Mouse (Mus musculus) midbrain, embryonic 15.5 days (tissue): ENCODE results near the gene Spaca5. TPM values are rescaled to one million over a fixed set of nuclear protein-coding genes. Genes with fewer than 3 reads are reported as not detected.

Experiments used
- ATAC-seq: fragments of 200-750 bp; cut with Nextera tagmentation; replicated peaks from 2 replicates; pipeline ENCODE4 v1.8.0; 2017; ENCODE audit warnings: moderate TSS enrichment
- H3K27ac ChIP-seq: fragments of 300-500 bp; sonication (generic); 2 replicates; pipeline ENCODE4 v1.5.1; 2015; ENCODE audit warnings: mild to moderate bottlenecking, inconsistent platforms
- H3K27me3 ChIP-seq: fragments of 300-500 bp; sonication (generic); replicated peaks from 2 replicates; pipeline ENCODE4 v1.6.1; 2015; ENCODE audit warnings: inconsistent platforms
- H3K36me3 ChIP-seq: fragments of 300-500 bp; sonication (generic); replicated peaks from 2 replicates; pipeline ENCODE4 v1.6.1; 2015; ENCODE audit warnings: inconsistent platforms
- H3K4me1 ChIP-seq: fragments of 300-500 bp; sonication (generic); 2 replicates; pipeline ENCODE4 v1.6.1; 2015; ENCODE audit warnings: inconsistent platforms
- H3K4me2 ChIP-seq: fragments of 300-500 bp; sonication (generic); 2 replicates; pipeline ENCODE4 v1.6.1; 2015; ENCODE audit warnings: inconsistent platforms, mild to moderate bottlenecking, moderate library complexity
- H3K4me3 ChIP-seq: fragments of 300-500 bp; sonication (generic); 2 replicates; pipeline ENCODE4 v1.5.1; 2015; ENCODE audit warnings: mild to moderate bottlenecking, inconsistent platforms
- H3K9ac ChIP-seq: fragments of 300-500 bp; sonication (generic); 2 replicates; pipeline ENCODE4 v1.6.1; 2015; ENCODE audit warnings: mild to moderate bottlenecking, inconsistent platforms
- H3K9me3 ChIP-seq: fragments of 300-500 bp; sonication (generic); 2 replicates; pipeline ENCODE4 v1.6.1; 2016; ENCODE audit warnings: inconsistent platforms
- WGBS: fragments of 180-500 bp; shearing (Covaris S2); methylation state at CpG from one replicate; pipeline ENCODE4 v1.1.7; 2015; ENCODE audit warnings: mixed read lengths; 5-methylcytosine and 5-hydroxymethylcytosine counted together
- polyA plus RNA-seq: library from polyadenylated mRNA; unstranded; fragments of >200 nt; fragmentation: Nextera tagmentation; extraction: Ambion mirVana; gene quantifications from 2 replicates; pipeline ENCODE4 v1.2.1, GENCODE M21; 2015

The Spaca5 gene
- polyA plus RNA-seq = not detected in 2 replicates

- ATAC-seq = no peak
- H3K9ac ChIP-seq = no peak within 1 kb of the TSS
- H3K4me3 ChIP-seq = no peak within 1 kb of the TSS
Measured at GRCm38 (mm10) chrX:21068106-21068505, at the start of gene Spaca5. Spaca5 (plus strand) TSS chrX:21068406.

GRCm38 (mm10) chrX:21061460-21061859 is 6.7 kb upstream of the Spaca5 start:
- H3K27ac ChIP-seq = peak overlapping the region; percentile 70
- H3K27me3 ChIP-seq = no peaks in the 10 kb centered on the region
- H3K36me3 ChIP-seq = no peaks in the 10 kb centered on the region
- H3K9me3 ChIP-seq = no peaks in the 10 kb centered on the region
- H3K4me1 ChIP-seq = no peaks in the 10 kb centered on the region
- peak overlapping the region; percentile 51 for H3K4me3 ChIP-seq
- H3K9ac ChIP-seq = peak overlapping the region; percentile 53
- ATAC-seq = no peak; the same call in none of the 2 replicates
- 37% methylated on average over 9 of the region's 9 CpGs for WGBS
- H3K4me2 ChIP-seq = peak overlapping the region; percentile 50

More at GRCm38 (mm10) chrX:21068106-21068505, at the start of gene Spaca5:
- Histone ChIP-seq H3K9me3 (no peaks in the 10 kb centered on the region), H3K36me3 (no peaks in the 10 kb centered on the region), H3K4me1 (no peaks in the 10 kb centered on the region), H3K27me3 (no peaks in the 10 kb centered on the region), H3K4me2 (no peak within 1 kb of the TSS), H3K27ac (no peak within 1 kb of the TSS)

- WGBS = 26% methylated on average over 25 of the region's 25 CpGs
- peak within 1 kb of the TSS; percentile 70 for H3K27ac ChIP-seq
- no peaks in the 10 kb centered on the region for H3K36me3 ChIP-seq
- no peaks in the 10 kb centered on the region for H3K27me3 ChIP-seq
- ATAC-seq = peak; percentile 99
- H3K9me3 ChIP-seq = no peaks in the 10 kb centered on the region
- peak within 1 kb of the TSS; percentile 51 for H3K4me3 ChIP-seq
- H3K4me1 ChIP-seq = no peaks in the 10 kb centered on the region
- peak within 1 kb of the TSS; percentile 50 for H3K4me2 ChIP-seq
- H3K9ac ChIP-seq = peak within 1 kb of the TSS; percentile 53
Measured at GRCm38 (mm10) chrX:21061866-21062543, 6.2 kb upstream of the Spaca5 start, which contains the start of gene Zfp182. Zfp182 (minus strand) TSS chrX:21062316.

- H3K9ac ChIP-seq = peak overlapping the region; percentile 32; the same call in 1 of the 2 replicates
- no peaks in the 10 kb centered on the region for H3K4me1 ChIP-seq
Measured at GRCm38 (mm10) chrX:21062544-21062890, 5.7 kb upstream of the Spaca5 start.

GRCm38 (mm10) chrX:21088645-21088982 is 20.4 kb downstream of the Spaca5 start:
- Histone ChIP-seq H3K9me3 (no peaks in the 10 kb centered on the region), H3K4me2 (peak overlapping the region; percentile 53), H3K27me3 (no peaks in the 10 kb centered on the region), H3K4me1 (peaks cover 6% of the 10 kb centered on the region; the same call in 1 of the 2 replicates), H3K9ac (peak overlapping the region; percentile 44; the same call in 1 of the 2 replicates), H3K36me3 (peaks cover 2% of the 10 kb centered on the region; the same call in 1 of the 2 replicates), H3K4me3 (peak overlapping the region; percentile 43), H3K27ac (peak overlapping the region; percentile 89)
- peak; percentile 74 for ATAC-seq
- WGBS = 37% methylated on average over 6 of the region's 6 CpGs

More at GRCm38 (mm10) chrX:21062544-21062890, 5.7 kb upstream of the Spaca5 start:
- ATAC-seq = peak; percentile 40
- Histone ChIP-seq H3K4me3 (peak overlapping the region; percentile 51), H3K4me2 (peak overlapping the region; percentile 50), H3K9me3 (no peaks in the 10 kb centered on the region), H3K27ac (peak overlapping the region; percentile 69), H3K36me3 (no peaks in the 10 kb centered on the region), H3K27me3 (no peaks in the 10 kb centered on the region)
- 76% methylated on average over 3 of the region's 3 CpGs for WGBS

GRCm38 (mm10) chrX:21088983-21089866 is 21.0 kb downstream of the Spaca5 start, which contains the start of gene Zfp300:
Zfp300 (minus strand) TSS chrX:21089527.
- peaks cover 6% of the 10 kb centered on the region; the same call in 1 of the 2 replicates for H3K4me1 ChIP-seq
- 24% methylated on average over 27 of the region's 27 CpGs for WGBS
- H3K4me2 ChIP-seq = peak within 1 kb of the TSS; percentile 53
- H3K27ac ChIP-seq = peak within 1 kb of the TSS; percentile 89
- no peaks in the 10 kb centered on the region for H3K27me3 ChIP-seq
- no peaks in the 10 kb centered on the region for H3K36me3 ChIP-seq
- H3K4me3 ChIP-seq = peak within 1 kb of the TSS; percentile 43
- H3K9ac ChIP-seq = peak within 1 kb of the TSS; percentile 44
- ATAC-seq = peak; percentile 97
- no peaks in the 10 kb centered on the region for H3K9me3 ChIP-seq

- peak; percentile 69 for ATAC-seq
- Histone ChIP-seq H3K36me3 (no peaks in the 10 kb centered on the region), H3K27ac (peak overlapping the region; percentile 89), H3K4me1 (peaks cover 6% of the 10 kb centered on the region; the same call in 1 of the 2 replicates), H3K9me3 (no peaks in the 10 kb centered on the region), H3K27me3 (no peaks in the 10 kb centered on the region), H3K4me3 (peak overlapping the region; percentile 43), H3K9ac (peak overlapping the region; percentile 44), H3K4me2 (peak overlapping the region; percentile 53)
- 51% methylated on average over 7 of the region's 7 CpGs for WGBS
Measured at GRCm38 (mm10) chrX:21089867-21090239, 21.6 kb downstream of the Spaca5 start.

GRCm38 (mm10) chrX:21115520-21115919 is 47.3 kb downstream of the Spaca5 start, which contains the start of gene Ssxa1:
Ssxa1 (plus strand) TSS chrX:21115820.
- Histone ChIP-seq H3K4me2 (no peak within 1 kb of the TSS), H3K27ac (no peak within 1 kb of the TSS), H3K36me3 (no peaks in the 10 kb centered on the region), H3K9ac (no peak within 1 kb of the TSS), H3K27me3 (no peaks in the 10 kb centered on the region), H3K4me1 (no peaks in the 10 kb centered on the region), H3K4me3 (no peak within 1 kb of the TSS), H3K9me3 (no peaks in the 10 kb centered on the region)
- no peak for ATAC-seq
- WGBS = 82% methylated on average over 4 of the region's 4 CpGs

Other genes with a start within 250 kb of the Spaca5 start
- 3.1 and 4.0 TPM in 2 replicates for gene Timp1, start 198.2 kb upstream of the Spaca5 start, polyA plus RNA-seq
- 76.3 and 76.8 TPM in 2 replicates for gene Syn1, start 147.4 kb upstream of the Spaca5 start, polyA plus RNA-seq
- 8.7 and 9.0 TPM in 2 replicates for gene Cfp, start 136.9 kb upstream of the Spaca5 start, polyA plus RNA-seq
- 22.5 and 24.8 TPM in 2 replicates for gene Elk1, start 117.8 kb upstream of the Spaca5 start, polyA plus RNA-seq
- 27.7 and 28.5 TPM in 2 replicates for gene Uxt, start 106.4 kb upstream of the Spaca5 start, polyA plus RNA-seq
- 7.4 and 9.4 TPM in 2 replicates for gene Zfp182, start 6.1 kb upstream of the Spaca5 start, polyA plus RNA-seq
- gene Zfp300, start 21.1 kb downstream of the Spaca5 start, polyA plus RNA-seq = 4.3 and 5.3 TPM in 2 replicates
- gene Ssxa1, start 47.4 kb downstream of the Spaca5 start, polyA plus RNA-seq = not detected in 2 replicates
- gene Gm21876, start 107.2 kb downstream of the Spaca5 start, polyA plus RNA-seq = not detected in 2 replicates